Mouse (Mus musculus) A20 (cell line): ENCODE results near the gene Tmem114.
A peak's percentile ranks its signal among the peaks of the same experiment; 100 is the strongest.

ENCODE experiments used
- DNase-seq: peaks from one replicate; pipeline ENCODE4 v3.0.0-alpha.2; 2011; ENCODE audit warnings: low read depth, low spot score

The Tmem114 gene

GRCm38 (mm10) chr16:8409197-8409596 lies 15.7 kb downstream of the Tmem114 start:
- DNase-seq = peak; percentile 72

GRCm38 (mm10) chr16:8406708-8407107 lies 18.2 kb downstream of the Tmem114 start:
- DNase-seq = peak; percentile 68

DNA sequence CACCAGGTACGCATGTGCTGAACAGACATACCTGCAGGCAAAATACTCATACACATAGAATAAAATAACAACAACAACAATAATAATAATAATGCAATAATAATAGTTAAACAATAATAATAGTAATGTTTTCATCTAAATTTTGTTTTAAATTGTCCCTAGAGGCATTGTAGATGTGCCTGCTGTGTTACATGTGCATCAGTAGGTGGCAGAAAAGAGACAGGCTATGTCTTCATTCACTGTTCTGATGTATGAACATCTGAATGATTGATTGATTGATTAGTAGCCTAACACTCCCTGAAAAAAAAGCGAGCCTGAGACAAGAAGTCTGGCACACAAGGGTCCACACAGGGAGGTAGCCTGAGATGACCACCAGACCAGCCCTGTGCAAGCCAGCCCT lies 22.3 kb downstream of the Tmem114 start:
- no peak for DNase-seq

DNA sequence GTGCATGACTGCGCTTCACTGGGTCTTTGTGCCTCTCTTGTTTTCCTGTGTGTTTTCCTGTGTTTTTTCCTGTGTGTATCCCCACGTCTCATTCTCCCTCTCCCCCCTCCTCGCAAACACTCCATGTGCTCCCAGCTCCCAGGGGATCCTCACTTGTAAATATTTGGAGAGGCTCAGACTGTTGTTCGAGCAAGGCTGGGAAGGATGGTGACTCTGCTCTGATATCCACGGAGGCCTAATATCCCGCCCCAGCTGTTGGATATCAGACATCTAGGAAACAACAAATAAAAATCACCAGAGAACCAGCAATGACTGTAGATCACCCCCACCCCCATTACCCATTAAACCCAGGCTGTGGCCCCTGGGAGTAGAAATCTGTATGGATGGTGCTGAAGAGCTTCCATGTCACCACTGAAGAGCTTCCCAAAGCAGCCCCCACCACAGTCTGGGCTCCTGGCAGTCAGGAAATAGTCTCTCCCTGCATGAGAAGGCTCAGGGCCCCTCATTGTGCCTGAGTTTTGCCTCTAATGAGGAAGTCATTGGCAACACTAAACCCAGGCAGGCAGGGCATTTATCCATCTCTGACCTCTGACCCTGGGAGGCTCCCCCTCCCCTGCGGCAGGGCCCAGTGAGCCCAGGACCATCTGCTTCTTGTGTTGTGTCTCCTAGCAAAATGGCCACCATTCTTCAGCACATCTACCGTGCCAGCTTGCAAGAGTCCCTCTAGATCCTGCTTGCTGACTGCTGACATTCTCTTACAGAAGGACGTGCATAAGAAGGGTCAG lies 23.6 kb downstream of the Tmem114 start:
- DNase-seq = no peak

GRCm38 (mm10) chr16:8399868-8400267 lies 25.1 kb downstream of the Tmem114 start:
- peak; percentile 41 for DNase-seq

GRCm38 (mm10) chr16:8394946-8395345 lies 30.0 kb downstream of the Tmem114 start:
- no peak for DNase-seq

DNA sequence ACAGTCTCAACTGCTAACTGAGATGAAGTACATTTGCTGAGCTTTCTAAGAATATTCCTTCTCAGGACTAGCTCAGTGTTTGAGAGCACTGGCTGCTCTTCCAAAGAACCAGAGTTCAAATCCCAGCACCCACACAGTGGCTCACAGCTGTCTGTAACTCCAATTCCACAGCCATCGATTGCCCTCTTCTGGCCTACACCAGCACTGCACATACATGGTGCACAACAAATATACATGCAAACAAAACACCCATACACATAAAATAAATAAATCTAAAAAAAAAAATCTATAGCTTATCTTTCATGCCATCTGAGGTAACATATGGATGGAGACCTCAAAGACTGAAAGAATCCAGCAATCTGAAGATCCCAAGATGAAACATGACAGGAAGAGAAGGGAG lies 36.4 kb downstream of the Tmem114 start:
- DNase-seq = no peak

GRCm38 (mm10) chr16:8386386-8386785 lies 38.5 kb downstream of the Tmem114 start:
- DNase-seq = no peak

- DNase-seq = no peak
Observed at GRCm38 (mm10) chr16:8385679-8386078, 39.3 kb downstream of the Tmem114 start.

DNA sequence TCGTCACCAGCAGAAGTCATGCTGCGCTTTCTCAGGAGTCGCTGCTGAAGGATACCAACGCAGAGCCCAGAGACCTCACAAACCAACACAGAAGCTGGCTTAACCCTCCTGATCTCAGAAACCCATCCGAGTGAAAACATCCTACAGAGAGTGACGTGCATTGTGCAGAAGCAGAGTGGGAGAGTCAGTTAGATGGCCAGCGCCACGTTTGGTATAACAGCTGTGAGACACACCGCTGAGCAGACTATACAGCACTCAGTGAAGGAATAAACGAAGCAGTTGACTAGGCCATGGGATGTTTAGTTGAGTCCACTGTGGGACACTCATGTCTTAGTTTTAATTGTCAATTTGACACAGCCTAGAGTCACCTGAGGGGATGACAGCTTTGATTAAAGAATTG lies 40.2 kb downstream of the Tmem114 start:
- DNase-seq = no peak

DNA sequence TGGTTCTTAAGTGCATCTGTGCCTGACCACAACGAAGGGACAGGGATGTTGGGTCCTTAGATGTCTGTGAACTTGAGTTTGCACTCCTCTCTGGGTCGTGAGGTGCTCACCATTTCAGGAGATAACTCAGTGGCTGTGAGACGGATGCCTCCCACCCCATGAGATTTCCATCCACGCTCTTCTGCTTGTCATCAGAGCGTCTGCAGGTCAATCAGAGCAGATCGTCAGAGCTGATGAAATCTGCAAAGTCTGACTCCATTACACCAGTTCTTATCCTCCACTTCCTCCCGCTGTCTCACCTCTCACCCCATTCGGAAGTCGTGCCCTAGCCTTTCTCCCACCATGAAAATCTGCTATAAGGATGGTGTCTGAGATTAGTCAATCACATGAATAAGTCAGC lies 41.5 kb downstream of the Tmem114 start:
- no peak for DNase-seq

- DNase-seq = no peak
Observed at GRCm38 (mm10) chr16:8363066-8363465, 61.9 kb downstream of the Tmem114 start.
